Mouse (Mus musculus) neural tube, embryonic 14.5 days (tissue): ENCODE measurements around the gene Arhgap18. TPM values are rescaled to one million over a fixed set of nuclear protein-coding genes. Genes with fewer than 3 reads are reported as not detected.

Source experiments
- ATAC-seq: fragments of 200-750 bp; cut with Nextera tagmentation; 2 replicates; pipeline ENCODE4 v1.8.0; 2017; ENCODE audit warnings: low read depth, mild to moderate bottlenecking, moderate TSS enrichment, moderate library complexity
- H3K27ac ChIP-seq: fragments of 300-500 bp; sonication (generic); 2 replicates; pipeline ENCODE4 v1.5.1; 2014; ENCODE audit warnings: low read depth, mild to moderate bottlenecking, control low read depth, low read length, moderate library complexity, mixed read lengths
- H3K27me3 ChIP-seq: fragments of 300-500 bp; sonication (generic); 2 replicates; pipeline ENCODE4 v1.6.1; 2014; ENCODE audit warnings: low read length; ENCODE audit not compliant: control insufficient read depth, insufficient read depth
- H3K36me3 ChIP-seq: fragments of 300-500 bp; sonication (generic); 2 replicates; pipeline ENCODE4 v1.6.1; 2014; ENCODE audit warnings: low read length, mixed read lengths; ENCODE audit not compliant: control insufficient read depth, insufficient read depth
- H3K4me1 ChIP-seq: fragments of 300-500 bp; sonication (generic); 2 replicates; pipeline ENCODE4 v1.6.1; 2014; ENCODE audit warnings: low read length; ENCODE audit not compliant: control insufficient read depth, insufficient read depth
- H3K4me2 ChIP-seq: fragments of 300-500 bp; sonication (generic); 2 replicates; pipeline ENCODE4 v1.6.1; 2014; ENCODE audit warnings: mild to moderate bottlenecking, low read depth, low read length, control low read depth
- H3K4me3 ChIP-seq: fragments of 300-500 bp; sonication (generic); 2 replicates; pipeline ENCODE4 v1.5.1; 2014; ENCODE audit warnings: low read depth, low read length, control low read depth, mixed read lengths
- H3K9ac ChIP-seq: fragments of 300-500 bp; sonication (generic); replicated peaks from 2 replicates; pipeline ENCODE4 v1.6.1; 2014; ENCODE audit warnings: low read depth, mild to moderate bottlenecking, control low read depth, low read length, mixed read lengths
- H3K9me3 ChIP-seq: fragments of 300-500 bp; sonication (generic); 2 replicates; pipeline ENCODE4 v1.6.1; 2016; ENCODE audit warnings: low read length; ENCODE audit not compliant: control insufficient read depth
- WGBS: fragments of 180-500 bp; shearing (Covaris S2); extraction: QIAGEN DNeasy Blood & Tissue Kit; methylation state at CpG from one replicate; pipeline ENCODE4 v1.1.7; 2014; 5-methylcytosine and 5-hydroxymethylcytosine counted together
- polyA plus RNA-seq: library from polyadenylated mRNA; unstranded; fragments of >200 nt; fragmentation: Nextera tagmentation; extraction: Ambion mirVana; gene quantifications from 2 replicates; pipeline ENCODE4 v1.2.1, GENCODE M21; 2014

Arhgap18 gene
- polyA plus RNA-seq, 1 experiment from 2014 or later: 10.0 TPM

GRCm38 (mm10) chr10:26832068-26832467 is 78.8 kb downstream of the Arhgap18 start:
- no peaks in the 10 kb centered on the region for H3K27me3 ChIP-seq
- no peaks in the 10 kb centered on the region for H3K9me3 ChIP-seq
- no peak for ATAC-seq
- H3K4me2 ChIP-seq: no peak overlapping the region
- no peaks in the 10 kb centered on the region for H3K36me3 ChIP-seq
- H3K9ac ChIP-seq: no peak overlapping the region
- peaks cover 6% of the 10 kb centered on the region; the same call in 1 of the 2 replicates for H3K4me1 ChIP-seq
- no peak overlapping the region for H3K4me3 ChIP-seq
- WGBS: 89% methylated on average over 3 of the region's 3 CpGs
- no peak overlapping the region for H3K27ac ChIP-seq

GRCm38 (mm10) chr10:26832669-26833249 is 79.5 kb downstream of the Arhgap18 start:
- whole genome bisulfite sequencing: 96% methylated on average over 3 of the region's 3 CpGs
- no peak overlapping the region for H3K27ac ChIP-seq
- no peak overlapping the region for H3K9ac ChIP-seq
- no peaks in the 10 kb centered on the region for H3K9me3 ChIP-seq
- H3K4me1 ChIP-seq: peaks cover 2% of the 10 kb centered on the region; the same call in 1 of the 2 replicates
- ATAC-seq: no peak
- H3K27me3 ChIP-seq: no peaks in the 10 kb centered on the region
- no peak overlapping the region for H3K4me3 ChIP-seq
- no peaks in the 10 kb centered on the region for H3K36me3 ChIP-seq
- H3K4me2 ChIP-seq: no peak overlapping the region

- WGBS: 84% methylated on average over 3 of the region's 3 CpGs
- Histone ChIP-seq H3K27me3 (no peaks in the 10 kb centered on the region), H3K36me3 (no peaks in the 10 kb centered on the region), H3K27ac (no peak overlapping the region), H3K4me3 (no peak overlapping the region), H3K9me3 (no peaks in the 10 kb centered on the region), H3K4me2 (no peak overlapping the region), H3K4me1 (0 out of 2 replicates have a peak, but pooled peaks cover 2% of the 10 kb centered on the region), H3K9ac (no peak overlapping the region)
- ATAC-seq: no peak
Observed at GRCm38 (mm10) chr10:26833393-26833792, 80.2 kb downstream of the Arhgap18 start.

GRCm38 (mm10) chr10:26849311-26849710 is 96.1 kb downstream of the Arhgap18 start:
- H3K36me3 ChIP-seq: no peaks in the 10 kb centered on the region
- H3K9me3 ChIP-seq: no peaks in the 10 kb centered on the region
- no peak overlapping the region for H3K9ac ChIP-seq
- H3K4me2 ChIP-seq: no peak overlapping the region
- no peak overlapping the region for H3K27ac ChIP-seq
- H3K27me3 ChIP-seq: no peaks in the 10 kb centered on the region
- H3K4me3 ChIP-seq: no peak overlapping the region
- 86% methylated on average over 4 of the region's 4 CpGs for WGBS
- no peaks in the 10 kb centered on the region for H3K4me1 ChIP-seq
- no peak for ATAC-seq

GRCm38 (mm10) chr10:26849854-26850253 is 96.6 kb downstream of the Arhgap18 start:
- Histone ChIP-seq H3K36me3 (no peaks in the 10 kb centered on the region), H3K27ac (no peak overlapping the region), H3K9me3 (no peaks in the 10 kb centered on the region), H3K4me2 (no peak overlapping the region), H3K4me1 (no peaks in the 10 kb centered on the region), H3K27me3 (no peaks in the 10 kb centered on the region), H3K9ac (no peak overlapping the region), H3K4me3 (no peak overlapping the region)
- ATAC-seq: no peak
- WGBS: 79% methylated on average over 6 of the region's 6 CpGs

- 93% methylated on average over 5 of the region's 5 CpGs for WGBS
Observed at GRCm38 (mm10) chr10:26854556-26855100, 101.4 kb downstream of the Arhgap18 start.

GRCm38 (mm10) chr10:26855851-26856535 is 102.8 kb downstream of the Arhgap18 start:
- Histone ChIP-seq H3K36me3 (no peaks in the 10 kb centered on the region), H3K4me2 (no peak overlapping the region), H3K27ac (no peak overlapping the region), H3K9ac (no peak overlapping the region), H3K4me3 (no peak overlapping the region), H3K4me1 (no peaks in the 10 kb centered on the region), H3K27me3 (no peaks in the 10 kb centered on the region), H3K9me3 (no peaks in the 10 kb centered on the region)
- peak; percentile 61; the same call in 1 of the 2 replicates for ATAC-seq
- WGBS: 73% methylated on average over 8 of the region's 8 CpGs

More at GRCm38 (mm10) chr10:26854556-26855100, 101.4 kb downstream of the Arhgap18 start:
- no peak overlapping the region for H3K4me2 ChIP-seq
- no peak overlapping the region for H3K4me3 ChIP-seq
- H3K9me3 ChIP-seq: no peaks in the 10 kb centered on the region
- H3K27ac ChIP-seq: no peak overlapping the region
- H3K9ac ChIP-seq: no peak overlapping the region
- no peaks in the 10 kb centered on the region for H3K4me1 ChIP-seq
- no peak for ATAC-seq
- no peaks in the 10 kb centered on the region for H3K36me3 ChIP-seq
- H3K27me3 ChIP-seq: no peaks in the 10 kb centered on the region

GRCm38 (mm10) chr10:26857583-26857982 is 104.4 kb downstream of the Arhgap18 start:
- no peak for ATAC-seq
- Histone ChIP-seq H3K4me2 (no peak overlapping the region), H3K27ac (no peak overlapping the region), H3K4me1 (no peaks in the 10 kb centered on the region), H3K36me3 (no peaks in the 10 kb centered on the region), H3K9me3 (no peaks in the 10 kb centered on the region), H3K9ac (no peak overlapping the region), H3K27me3 (no peaks in the 10 kb centered on the region), H3K4me3 (no peak overlapping the region)
- WGBS: 86% methylated on average over 4 of the region's 4 CpGs

- Histone ChIP-seq H3K27me3 (no peaks in the 10 kb centered on the region), H3K4me2 (no peak overlapping the region), H3K36me3 (no peaks in the 10 kb centered on the region), H3K4me1 (no peaks in the 10 kb centered on the region), H3K27ac (no peak overlapping the region), H3K9me3 (no peaks in the 10 kb centered on the region), H3K4me3 (no peak overlapping the region), H3K9ac (no peak overlapping the region)
- WGBS: 75% methylated on average over 4 of the region's 4 CpGs
- no peak for ATAC-seq
Observed at GRCm38 (mm10) chr10:26858537-26858936, 105.3 kb downstream of the Arhgap18 start.
